Mouse (Mus musculus): ENCODE data around the gene Bcar3.

Gene Bcar3

GRCm38 (mm10) chr3:122566549-122566948, 272.6 kb downstream of the Bcar3 start:
- peak; percentile 25 for DNase-seq (ENCODE audit: low read depth, low spot score)

- peak; percentile 11 for DNase-seq (ENCODE audit: low read depth, low spot score)
Measured at GRCm38 (mm10) chr3:122573426-122574286, 279.7 kb downstream of the Bcar3 start.

GRCm38 (mm10) chr3:122574921-122575320, 281.0 kb downstream of the Bcar3 start:
- DNase-seq (ENCODE audit: low read depth, low spot score) = no peak

GRCm38 (mm10) chr3:122577360-122577759, 283.4 kb downstream of the Bcar3 start:
- DNase-seq (ENCODE audit: low read depth, low spot score) = no peak
